Mouse (Mus musculus): Measurements from ENCODE around the gene Dusp21.

The Dusp21 gene

DNA sequence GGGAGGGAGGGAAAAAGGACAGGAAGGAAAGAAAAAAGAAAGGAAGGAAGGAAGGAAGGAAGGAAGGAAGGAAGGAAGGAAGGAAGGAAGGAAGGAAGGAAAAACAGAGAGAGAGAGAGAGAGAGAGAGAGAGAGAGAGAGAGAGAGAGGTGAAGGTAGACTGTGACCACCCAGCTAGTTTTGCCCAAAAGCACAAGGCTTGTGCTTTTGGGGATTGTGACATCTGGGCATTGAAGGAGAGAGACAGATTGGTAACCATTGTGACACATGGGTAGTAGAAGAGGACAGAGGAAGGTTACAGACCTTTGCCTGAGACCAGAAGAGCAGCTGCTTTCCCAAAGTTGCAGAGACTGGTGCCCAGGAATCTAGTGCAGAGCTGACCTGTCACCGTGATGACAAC, at the start of gene Dusp21:
Gene Dusp21 (plus strand): TSS at position 301 of the 400 bp plus-strand sequence.
- DNase-seq (ENCODE audit: low spot score in 2 of 2) = no peak

DNA sequence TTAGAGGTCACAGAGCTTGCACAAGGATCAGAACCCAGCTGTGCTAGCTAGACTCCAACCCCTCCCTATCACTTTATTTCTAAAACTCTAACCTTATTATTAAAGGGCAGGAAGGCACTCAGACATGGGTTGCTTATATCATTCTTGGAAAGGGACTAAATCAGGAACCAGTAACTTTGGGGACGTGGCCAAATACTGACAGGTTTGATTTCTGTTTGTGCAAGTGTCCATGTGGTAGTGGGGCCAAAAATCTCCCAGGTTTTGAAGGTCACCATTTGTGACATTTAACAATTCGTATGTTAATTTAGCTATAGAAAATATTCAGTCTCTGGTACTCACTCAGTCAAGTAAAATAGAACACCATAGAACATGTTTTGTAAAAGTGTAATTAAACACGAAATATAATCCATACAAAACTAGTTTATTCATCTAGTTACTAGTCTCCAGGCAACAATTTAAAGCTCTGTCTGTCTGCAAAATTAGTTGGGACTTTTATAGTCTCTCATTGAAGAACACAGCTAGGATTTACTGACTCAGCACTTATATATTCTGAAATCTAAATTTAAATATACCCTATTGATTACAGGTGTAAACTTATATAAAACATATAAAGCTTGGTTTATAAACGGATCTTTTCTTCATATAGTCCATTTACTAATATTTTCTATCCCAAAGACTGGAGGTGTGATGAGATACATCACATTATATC, 15.2 kb downstream of the Dusp21 start:
- DNase-seq (ENCODE audit: low spot score in 2 of 2) = no peak

DNA sequence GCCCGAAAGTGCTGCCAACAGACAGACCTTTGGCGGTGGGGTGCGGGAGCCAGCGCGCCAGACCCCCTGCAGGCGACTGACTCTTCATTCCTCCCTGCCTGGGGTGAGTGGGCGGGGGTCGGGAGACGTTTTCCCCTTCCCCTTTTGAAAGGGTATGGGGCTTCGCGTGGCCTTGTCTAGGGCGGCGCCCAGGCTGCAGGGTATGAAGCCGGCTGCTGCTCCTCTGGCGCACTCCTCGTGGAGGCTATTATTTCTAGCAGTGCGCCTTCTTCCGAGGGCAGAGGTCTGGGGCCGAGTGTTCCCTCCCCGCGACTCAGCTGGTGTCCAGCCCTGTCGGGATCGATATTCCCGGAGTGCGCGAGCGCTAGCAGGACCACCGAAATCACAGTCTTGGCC, 16.1 kb downstream of the Dusp21 start:
- peak in 1 of 2 experiments; percentile 8 for DNase-seq (ENCODE audit: low spot score in 2 of 2)

DNA sequence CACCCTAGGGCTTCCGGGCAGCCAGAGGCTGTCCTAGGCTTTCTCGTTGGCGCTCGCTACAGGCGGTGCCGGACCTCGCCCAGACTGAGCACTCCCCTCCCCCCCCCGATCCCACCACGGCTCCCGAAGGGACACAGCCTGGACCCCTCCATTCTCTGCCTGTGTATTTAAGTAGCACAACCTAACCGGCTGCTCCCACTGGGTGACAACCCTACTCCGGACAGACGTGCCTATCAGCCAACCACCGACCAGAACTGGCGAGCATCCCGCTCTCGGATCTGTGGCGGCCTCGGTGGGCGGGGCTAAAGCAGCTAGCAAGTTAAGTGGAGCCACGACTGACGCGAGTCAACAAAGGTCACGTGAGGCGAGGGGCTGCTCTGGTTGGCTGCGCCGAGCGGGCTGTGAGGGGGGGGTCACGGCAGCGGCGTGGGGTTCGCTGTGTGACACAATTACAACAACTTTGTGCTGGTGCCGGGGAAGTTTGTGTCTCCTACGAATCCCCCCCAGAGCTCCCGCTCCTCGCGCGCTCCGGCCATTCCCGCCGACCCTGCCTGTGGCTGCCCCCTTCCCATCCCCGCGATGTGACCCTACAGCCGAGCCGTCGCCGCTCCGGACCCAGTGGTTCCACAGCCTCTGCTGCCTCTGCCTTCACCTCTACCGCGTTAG, 16.7 kb downstream of the Dusp21 start, which contains the start of gene Kdm6a:
Gene Kdm6a (plus strand): TSS at position 384 of the 666 bp plus-strand sequence.
- DNase-seq (ENCODE audit: low spot score in 2 of 2) = peak; percentile 98 to 100

DNA sequence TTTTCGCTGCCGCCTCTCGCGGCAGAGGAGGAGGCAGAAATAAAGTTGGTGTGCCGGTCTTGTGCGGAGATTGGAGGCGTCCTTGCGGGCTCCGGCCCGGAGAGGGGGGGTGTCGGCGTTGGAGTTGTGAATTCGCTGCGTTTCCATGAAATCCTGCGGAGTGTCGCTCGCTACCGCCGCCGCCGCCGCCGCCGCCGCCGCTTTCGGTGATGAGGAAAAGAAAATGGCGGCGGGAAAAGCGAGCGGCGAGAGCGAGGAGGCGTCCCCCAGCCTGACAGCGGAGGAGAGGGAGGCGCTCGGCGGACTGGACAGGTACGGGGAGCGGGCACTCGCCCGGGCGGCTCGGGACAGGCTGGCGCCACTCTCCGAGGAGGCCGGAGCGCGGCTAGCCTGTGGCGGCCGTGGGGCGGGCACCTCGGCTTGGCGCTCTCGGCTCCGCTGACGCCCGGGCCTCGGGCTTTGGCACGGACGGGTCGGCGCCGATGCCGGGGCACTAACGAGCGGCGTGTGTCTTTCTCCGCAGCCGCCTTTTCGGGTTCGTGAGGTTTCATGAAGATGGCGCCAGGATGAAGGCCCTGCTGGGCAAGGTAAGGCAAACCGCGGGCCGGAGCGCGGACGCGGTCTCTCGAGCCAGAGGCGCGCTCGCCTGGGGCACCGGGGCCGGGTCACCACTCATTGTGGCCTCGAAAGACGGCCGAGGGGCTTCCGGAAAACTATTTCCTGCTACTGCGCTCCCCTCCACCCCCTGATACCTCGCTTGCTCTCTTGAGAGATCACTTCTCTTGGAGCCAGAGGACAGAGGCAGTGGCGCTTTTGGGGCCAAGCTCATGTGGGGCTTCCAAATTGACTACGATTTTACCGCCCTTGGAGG, 17.4 kb downstream of the Dusp21 start:
- peak in 1 of 2 experiments; percentile 60 for DNase-seq (ENCODE audit: low spot score in 2 of 2)

DNA sequence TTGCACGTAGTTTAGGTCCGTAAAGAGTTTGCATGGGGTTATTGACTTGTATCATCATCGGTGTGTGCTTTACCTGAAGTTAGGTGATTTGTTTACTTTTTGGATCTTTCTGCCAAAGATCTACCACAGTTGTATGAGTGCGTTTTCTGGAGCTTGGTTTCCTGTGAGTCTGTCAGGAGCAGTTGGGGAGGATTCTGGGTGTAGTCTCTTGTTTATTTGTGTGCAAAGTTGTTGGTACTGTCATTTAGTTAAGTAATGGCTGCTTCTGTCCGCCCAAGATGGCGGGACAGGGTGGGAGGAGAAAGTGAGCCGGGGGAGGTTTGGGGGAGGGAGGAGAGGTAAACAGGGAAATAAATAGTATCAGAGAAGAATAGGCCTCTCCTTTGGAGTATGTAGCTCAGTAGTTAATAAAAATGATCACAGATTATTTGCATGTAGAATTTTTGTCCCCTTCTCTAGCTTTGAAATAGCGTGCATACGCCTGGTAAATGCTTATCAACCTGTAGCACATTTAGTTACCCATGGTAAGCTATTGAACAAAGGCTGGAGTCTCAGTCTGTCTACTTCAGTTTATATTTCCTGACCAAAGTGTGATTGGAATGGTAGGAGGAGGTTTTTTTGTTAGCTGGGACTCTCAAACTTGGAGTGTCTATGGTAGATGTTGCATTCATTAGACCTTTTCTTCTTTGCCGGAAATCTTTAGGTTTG, 18.4 kb downstream of the Dusp21 start:
- DNase-seq (ENCODE audit: low spot score in 2 of 2) = peak in 1 of 2 experiments; percentile 6

DNA sequence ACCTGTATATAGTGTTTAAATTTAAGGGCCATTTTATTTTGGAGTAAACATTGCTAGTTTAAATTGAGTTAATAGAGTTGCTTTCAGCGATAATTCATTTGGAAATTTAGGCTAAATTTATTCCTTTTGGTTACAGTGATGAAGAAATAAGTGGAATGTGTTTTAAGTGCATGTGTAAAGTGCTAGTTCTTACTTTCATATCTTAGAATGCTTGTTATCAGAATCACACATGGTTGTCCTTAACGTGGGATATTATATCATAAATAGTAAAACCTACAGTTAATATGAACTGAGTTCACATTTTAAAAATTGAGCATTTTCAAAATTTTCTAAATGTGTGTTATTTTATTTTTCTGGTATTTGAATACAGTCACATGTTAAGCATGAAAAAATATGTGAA, 19.5 kb downstream of the Dusp21 start:
- DNase-seq (ENCODE audit: low spot score in 2 of 2) = no peak

DNA sequence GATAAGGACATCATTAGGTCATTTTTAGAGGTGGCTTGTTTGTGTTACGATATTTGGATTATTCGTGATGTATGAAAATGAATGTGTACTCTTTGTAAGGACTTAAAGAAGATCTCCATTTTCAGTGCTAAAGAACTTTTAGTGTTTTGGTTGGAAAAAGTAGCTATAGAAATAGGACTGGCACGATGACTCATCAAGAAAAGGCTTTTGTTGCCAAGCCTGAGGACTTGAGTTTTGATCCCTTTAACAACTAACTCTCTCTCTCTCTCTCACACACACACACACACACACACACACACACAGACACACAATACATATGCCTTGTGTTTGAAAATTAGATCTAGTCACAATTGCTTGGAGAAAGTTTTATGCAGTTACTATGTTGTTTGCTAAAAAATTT, 21.3 kb downstream of the Dusp21 start:
- DNase-seq (ENCODE audit: low spot score in 2 of 2) = no peak

DNA sequence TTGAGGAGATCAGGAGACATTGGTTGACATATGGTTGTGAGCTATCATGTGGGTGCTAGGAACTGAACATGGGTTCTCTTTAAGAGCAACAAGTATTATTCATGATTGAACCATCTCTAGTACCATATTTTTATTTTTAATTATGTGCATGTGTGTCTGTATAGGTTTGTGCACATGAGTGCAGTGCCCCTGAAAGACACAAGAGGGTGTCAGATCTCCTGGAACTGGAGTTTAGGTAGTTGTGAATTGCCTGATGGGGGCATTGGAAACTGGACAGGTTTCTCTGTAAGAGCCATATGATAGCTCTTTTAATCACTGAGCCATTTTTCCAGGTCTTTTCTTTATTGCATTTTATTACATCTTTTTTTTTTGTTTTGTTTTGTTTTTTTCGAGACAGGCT, 23.3 kb downstream of the Dusp21 start:
- no peak for DNase-seq (ENCODE audit: low spot score in 2 of 2)

- no peak for DNase-seq (ENCODE audit: low spot score in 2 of 2)
Observed at GRCm38 (mm10) chrX:18174831-18175230, 29.2 kb downstream of the Dusp21 start.

GRCm38 (mm10) chrX:18177803-18178202, 32.1 kb downstream of the Dusp21 start:
- no peak for DNase-seq (ENCODE audit: low spot score in 2 of 2)

DNA sequence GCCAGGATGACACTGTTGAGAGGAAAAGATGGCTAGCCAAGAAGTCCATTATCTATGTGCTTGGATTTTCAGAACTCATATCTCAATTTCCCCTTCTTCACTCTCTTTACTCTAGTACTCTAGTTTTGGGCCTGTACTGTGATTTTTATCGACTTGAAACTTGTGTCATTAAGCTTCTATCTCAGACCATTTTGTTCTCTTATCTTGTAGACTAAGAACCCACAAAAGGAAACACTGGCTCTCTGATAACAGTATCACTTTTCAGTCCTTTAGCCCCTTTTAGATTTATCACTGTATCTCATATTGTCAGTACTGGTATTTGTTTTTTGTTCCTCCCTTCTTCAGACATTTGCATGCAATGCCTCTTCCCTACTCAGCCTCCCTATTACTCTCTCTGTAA, 33.8 kb downstream of the Dusp21 start:
- no peak for DNase-seq (ENCODE audit: low spot score in 2 of 2)

DNA sequence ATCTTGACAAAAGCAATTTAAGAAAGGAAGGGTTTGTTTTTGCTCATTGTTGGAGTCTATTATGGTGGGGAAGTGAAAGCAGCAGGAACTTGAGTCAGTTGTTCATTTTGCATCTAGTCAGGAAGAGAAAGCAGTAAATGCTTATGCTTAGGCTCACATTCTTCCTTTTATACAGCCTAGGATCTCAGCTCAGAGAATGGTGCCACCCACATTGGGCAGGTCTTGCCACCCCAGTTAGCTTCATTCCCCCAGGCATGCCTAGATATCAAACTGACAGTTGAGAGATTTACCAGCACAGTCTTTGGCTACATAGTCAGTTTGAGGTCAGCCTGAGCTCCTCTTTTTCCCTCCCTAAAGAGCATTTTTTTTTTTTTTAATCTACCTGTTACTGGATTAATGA, 41.5 kb downstream of the Dusp21 start:
- no peak for DNase-seq (ENCODE audit: low spot score in 2 of 2)

- no peak for DNase-seq (ENCODE audit: low spot score in 2 of 2)
Observed at GRCm38 (mm10) chrX:18188293-18188692, 42.6 kb downstream of the Dusp21 start.

Data from left cerebral cortex, adult 9 months (tissue).